In genomic region chr3:98065004-98065403, GRCm38 (mm10) we compare ENCODE assay signal across 13 mouse cellular contexts. TPM values are rescaled to one million over a fixed set of nuclear protein-coding genes. Genes with fewer than 3 reads are reported as not detected.
DNase-seq lines count a peak whose midpoint lies in the region; ATAC-seq and TF ChIP-seq lines count a peak whose summit lies in the region.
"Had no signal": no experiment of that assay in that cellular context is flagged by ENCODE, and none has a peak within 500 bp of the region (broad histone marks: within the 10 kb centered on the region; RNA-seq: fewer than 3 reads in every experiment).

No protein-coding gene starts in this region.

- no peak overlapping the region for H3K4me3 ChIP-seq in hindbrain, embryonic 14.5 days (replicated peaks; ENCODE audit: low read length)
- no peak overlapping the region for H3K4me3 ChIP-seq in hindbrain, postnatal 0 days (ENCODE audit: low read length)
- no peak overlapping the region for H3K4me3 ChIP-seq in neural tube, embryonic 13.5 days
- H3K4me3 ChIP-seq in forebrain, embryonic 16.5 days (replicated peaks; ENCODE audit: low read length), result no peak overlapping the region
- no peak overlapping the region for H3K4me3 ChIP-seq in stomach, embryonic 16.5 days (replicated peaks; ENCODE audit: low read length)
- H3K4me3 ChIP-seq: midbrain, embryonic 10.5 days had no signal

- no peaks in the 10 kb centered on the region for H3K9me3 ChIP-seq in hindbrain, embryonic 14.5 days (ENCODE audit: control insufficient read depth, low read length)
- no peaks in the 10 kb centered on the region for H3K9me3 ChIP-seq in hindbrain, postnatal 0 days (ENCODE audit: low read length)
- no peaks in the 10 kb centered on the region for H3K9me3 ChIP-seq in neural tube, embryonic 13.5 days
- H3K9me3 ChIP-seq in forebrain, embryonic 16.5 days (ENCODE audit: control insufficient read depth, low read length), result no peaks in the 10 kb centered on the region
- no peaks in the 10 kb centered on the region for H3K9me3 ChIP-seq in stomach, embryonic 16.5 days (replicated peaks; ENCODE audit: control insufficient read depth, low read length)
- H3K9me3 ChIP-seq: midbrain, embryonic 10.5 days had no signal

- H3K36me3 ChIP-seq in hindbrain, embryonic 14.5 days (replicated peaks; ENCODE audit: control insufficient read depth, insufficient read depth), result no peaks in the 10 kb centered on the region
- no peaks in the 10 kb centered on the region for H3K36me3 ChIP-seq in hindbrain, postnatal 0 days (ENCODE audit: insufficient read depth, low read length)
- no peaks in the 10 kb centered on the region for H3K36me3 ChIP-seq in neural tube, embryonic 13.5 days
- H3K36me3 ChIP-seq in forebrain, embryonic 16.5 days (ENCODE audit: control insufficient read depth, insufficient read depth), result no peaks in the 10 kb centered on the region
- H3K36me3 ChIP-seq in stomach, embryonic 16.5 days (ENCODE audit: control insufficient read depth, insufficient read depth, low read length), result no peaks in the 10 kb centered on the region

- ATAC-seq in hindbrain, embryonic 14.5 days (ENCODE audit: low FRiP score), result no peak
- no peak for ATAC-seq in hindbrain, postnatal 0 days
- ATAC-seq in neural tube, embryonic 13.5 days (ENCODE audit: low read depth), result no peak
- ATAC-seq in forebrain, embryonic 16.5 days, result no peak
- ATAC-seq in stomach, embryonic 16.5 days (ENCODE audit: insufficient read depth, low FRiP score), result no peak
- ATAC-seq: lung, postnatal 0 days had no signal

- TF ChIP-seq CTCF in hindbrain, postnatal 0 days (IDR thresholded peaks at IDR 0.05; ENCODE audit: low read depth), result no peak

- no peak overlapping the region for H3K4me2 ChIP-seq in hindbrain, embryonic 14.5 days (replicated peaks)
- no peak overlapping the region for H3K4me2 ChIP-seq in hindbrain, postnatal 0 days (ENCODE audit: low read depth, low read length)
- no peak overlapping the region for H3K4me2 ChIP-seq in neural tube, embryonic 13.5 days
- no peak overlapping the region for H3K4me2 ChIP-seq in forebrain, embryonic 16.5 days (ENCODE audit: low read length)
- H3K4me2 ChIP-seq in stomach, embryonic 16.5 days (ENCODE audit: low read depth, low read length), result no peak overlapping the region

- WGBS in hindbrain, embryonic 14.5 days, result 85% methylated on average over 8 of the region's 8 CpGs
- WGBS in hindbrain, postnatal 0 days, result 83% methylated on average over 8 of the region's 8 CpGs
- WGBS in neural tube, embryonic 13.5 days, result 88% methylated on average over 8 of the region's 8 CpGs
- WGBS in forebrain, embryonic 16.5 days, result 78% methylated on average over 8 of the region's 8 CpGs
- WGBS in stomach, embryonic 16.5 days, result 85% methylated on average over 8 of the region's 8 CpGs

- H3K27me3 ChIP-seq in hindbrain, embryonic 14.5 days (ENCODE audit: control insufficient read depth, insufficient read depth, low read length), result no peaks in the 10 kb centered on the region
- no peaks in the 10 kb centered on the region for H3K27me3 ChIP-seq in hindbrain, postnatal 0 days (ENCODE audit: insufficient read depth, low read length)
- H3K27me3 ChIP-seq in neural tube, embryonic 13.5 days, result no peaks in the 10 kb centered on the region
- no peaks in the 10 kb centered on the region for H3K27me3 ChIP-seq in forebrain, embryonic 16.5 days (replicated peaks; ENCODE audit: control insufficient read depth, insufficient read depth, low read length)
- H3K27me3 ChIP-seq in stomach, embryonic 16.5 days (ENCODE audit: control insufficient read depth, insufficient read depth, low read length), result no peaks in the 10 kb centered on the region
- H3K27me3 ChIP-seq: CH12.LX had no signal

- H3K9ac ChIP-seq in hindbrain, embryonic 14.5 days, result no peak overlapping the region
- H3K9ac ChIP-seq in hindbrain, postnatal 0 days (replicated peaks; ENCODE audit: low read length), result no peak overlapping the region
- no peak overlapping the region for H3K9ac ChIP-seq in neural tube, embryonic 13.5 days
- H3K9ac ChIP-seq in forebrain, embryonic 16.5 days (replicated peaks; ENCODE audit: low read depth, low read length), result no peak overlapping the region
- H3K9ac ChIP-seq in stomach, embryonic 16.5 days (ENCODE audit: low read length), result no peak overlapping the region

- peak overlapping the region; percentile 88; the same call in 1 of the 2 replicates for H3K27ac ChIP-seq in hindbrain, embryonic 14.5 days
- H3K27ac ChIP-seq in hindbrain, postnatal 0 days, result no peak overlapping the region
- H3K27ac ChIP-seq in neural tube, embryonic 13.5 days (replicated peaks), result peak overlapping the region; percentile 90; the same call in 1 of the 2 replicates
- peak overlapping the region; percentile 77 for H3K27ac ChIP-seq in forebrain, embryonic 16.5 days (ENCODE audit: low read length)
- peak overlapping the region; percentile 41; the same call in 1 of the 2 replicates for H3K27ac ChIP-seq in stomach, embryonic 16.5 days (ENCODE audit: low read length)
- H3K27ac ChIP-seq: midbrain, embryonic 10.5 days had no signal

- DNase-seq in hindbrain, embryonic 14.5 days (ENCODE audit: low spot score), result no peak
- no peak for DNase-seq in hindbrain, postnatal 0 days (ENCODE audit: low spot score)
- DNase-seq in neural tube, embryonic 10.5 days (ENCODE audit: extremely low spot score, low spot score), result no peak
- no peak for DNase-seq in layer of hippocampus, postnatal 10 days (ENCODE audit: low spot score in 2 of 2)
- DNase-seq in cerebellum, postnatal 10 days, result no peak
- DNase-seq: adrenal gland, postnatal 10 days; gastrocnemius, postnatal 36 days had no signal

- H3K4me1 ChIP-seq in hindbrain, embryonic 14.5 days (replicated peaks; ENCODE audit: control insufficient read depth, insufficient read depth, low read length), result peaks cover 42% of the 10 kb centered on the region
- H3K4me1 ChIP-seq in hindbrain, postnatal 0 days (ENCODE audit: insufficient read depth, low read length), result peaks cover 35% of the 10 kb centered on the region
- peaks cover 63% of the 10 kb centered on the region for H3K4me1 ChIP-seq in neural tube, embryonic 13.5 days (replicated peaks)
- peaks cover 51% of the 10 kb centered on the region for H3K4me1 ChIP-seq in forebrain, embryonic 16.5 days (replicated peaks; ENCODE audit: control insufficient read depth, insufficient read depth, low read length)
- peaks cover 48% of the 10 kb centered on the region for H3K4me1 ChIP-seq in stomach, embryonic 16.5 days (ENCODE audit: control insufficient read depth, insufficient read depth, low read length)

RNA-seq across cellular contexts. Expression of gene Notch2, which starts 51.7 kb away (rescaled TPM):
- 14.8 and 15.2 TPM in 2 replicates for polyA plus RNA-seq in hindbrain, embryonic 14.5 days (2014; fragmentation: Nextera tagmentation; extraction: Ambion mirVana)
- total RNA-seq in hindbrain, postnatal 0 days (2014; rRNA removed), result 37.7 and 44.9 TPM in 2 replicates
- 9.5 and 9.9 TPM in 2 replicates for polyA plus RNA-seq in hindbrain, postnatal 0 days (2015; fragmentation: Nextera tagmentation; extraction: Ambion mirVana)
- polyA plus RNA-seq in neural tube, embryonic 13.5 days (2015; fragmentation: Nextera tagmentation; extraction: Ambion mirVana), result 11.2 and 14.1 TPM in 2 replicates
- polyA plus RNA-seq in forebrain, embryonic 16.5 days (2015; fragmentation: Nextera tagmentation; extraction: Ambion mirVana), result 14.6 and 19.5 TPM in 2 replicates
- polyA plus RNA-seq in stomach, embryonic 16.5 days (2015; fragmentation: Nextera tagmentation; extraction: Ambion mirVana), result 20.4 and 23.6 TPM in 2 replicates
- 10 to 100 TPM; 28.6 to 32.5 TPM for total RNA-seq in layer of hippocampus, postnatal 10 days (2021)
